ENCODE assay signal across 32 mouse cellular contexts in the genomic region with DNA sequence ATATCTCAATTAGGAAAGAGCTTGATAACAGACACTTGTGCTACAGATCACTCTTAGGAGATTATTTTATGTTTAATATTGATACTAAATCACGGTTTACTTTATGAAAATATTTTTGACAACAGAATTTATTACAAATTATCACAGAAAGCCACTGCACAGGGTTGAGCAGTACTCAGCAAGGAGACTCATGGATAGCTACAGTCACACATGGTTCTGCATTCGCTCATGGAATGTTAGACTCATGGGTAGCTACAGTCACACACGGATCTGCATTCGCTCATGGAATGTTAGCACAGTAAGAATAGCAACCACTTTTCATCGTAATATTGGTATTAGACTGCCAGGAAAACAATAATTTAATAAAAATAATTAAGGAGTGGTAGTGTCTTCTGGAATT.
"Had no signal": no experiment of that assay in that cellular context is flagged by ENCODE, and none has a peak within 500 bp of the region (broad histone marks: within the 10 kb centered on the region; RNA-seq: fewer than 3 reads in every experiment).

No protein-coding gene starts in this region.

- H3K4me1 ChIP-seq: limb, embryonic 12.5 days; limb, embryonic 13.5 days; limb, embryonic 15.5 days; liver, embryonic 12.5 days; liver, embryonic 13.5 days; liver, embryonic 15.5 days; lung, embryonic 15.5 days; megakaryocyte, embryonic 14.5 days; midbrain, embryonic 10.5 days had no signal

- DNase-seq: left cerebral cortex, postnatal 4 days; liver; liver, embryonic 13.5 days; liver, postnatal 0 days; lung, adult 18-20 months; lung, adult 2 months; lung, embryonic 14.5 days; lung, postnatal 10 days; lung, postnatal 14 days; lung, postnatal 36 days; lung, postnatal 4 days; midbrain, embryonic 14.5 days had no signal

- H3K9me3 ChIP-seq: limb, embryonic 10.5 days; limb, embryonic 12.5 days; limb, embryonic 13.5 days; limb, embryonic 15.5 days; liver, embryonic 12.5 days; liver, embryonic 13.5 days; liver, embryonic 15.5 days; lung, embryonic 15.5 days; megakaryocyte, embryonic 14.5 days; midbrain, embryonic 10.5 days; midbrain, embryonic 12.5 days; midbrain, embryonic 13.5 days; midbrain, embryonic 15.5 days had no signal

- ATAC-seq: liver, embryonic 12.5 days; liver, postnatal 0 days; lung, postnatal 0 days; midbrain, embryonic 13.5 days; midbrain, embryonic 15.5 days; midbrain, embryonic 16.5 days had no signal

- H3K36me3 ChIP-seq: limb, embryonic 10.5 days; limb, embryonic 12.5 days; limb, embryonic 13.5 days; limb, embryonic 15.5 days; liver, embryonic 12.5 days; liver, embryonic 13.5 days; liver, embryonic 15.5 days; lung, embryonic 15.5 days; midbrain, embryonic 10.5 days; midbrain, embryonic 12.5 days; midbrain, embryonic 13.5 days; midbrain, embryonic 15.5 days had no signal

- H3K9ac ChIP-seq: limb, embryonic 12.5 days; limb, embryonic 13.5 days; limb, embryonic 15.5 days; liver, embryonic 12.5 days; liver, embryonic 13.5 days; liver, embryonic 14.5 days; liver, embryonic 15.5 days; liver, postnatal 0 days; lung, embryonic 14.5 days; lung, embryonic 15.5 days; midbrain, embryonic 12.5 days; midbrain, embryonic 13.5 days; midbrain, embryonic 15.5 days had no signal

- H3K27me3 ChIP-seq: limb, embryonic 12.5 days; limb, embryonic 13.5 days; limb, embryonic 15.5 days; liver, embryonic 12.5 days; liver, embryonic 13.5 days; liver, embryonic 15.5 days; lung, embryonic 15.5 days; megakaryocyte, embryonic 14.5 days; midbrain, embryonic 12.5 days; midbrain, embryonic 13.5 days; midbrain, embryonic 15.5 days had no signal

- H3K4me3 ChIP-seq: left cerebral cortex, adult 2 months; limb, embryonic 10.5 days; limb, embryonic 12.5 days; limb, embryonic 13.5 days; limb, embryonic 15.5 days; liver, embryonic 12.5 days; liver, embryonic 13.5 days; liver, embryonic 15.5 days; lung, embryonic 15.5 days; megakaryocyte, embryonic 14.5 days; midbrain, embryonic 10.5 days; midbrain, embryonic 12.5 days; midbrain, embryonic 13.5 days; midbrain, embryonic 15.5 days; myocyte had no signal

- H3K4me2 ChIP-seq: limb, embryonic 12.5 days; limb, embryonic 13.5 days; limb, embryonic 15.5 days; liver, embryonic 11.5 days; liver, embryonic 12.5 days; liver, embryonic 13.5 days; liver, embryonic 15.5 days; lung, embryonic 14.5 days; lung, embryonic 15.5 days; midbrain, embryonic 11.5 days; midbrain, embryonic 12.5 days; midbrain, embryonic 13.5 days; midbrain, embryonic 15.5 days had no signal

- H3K27ac ChIP-seq: left cerebral cortex, adult 2 months; limb, embryonic 10.5 days; limb, embryonic 12.5 days; limb, embryonic 13.5 days; limb, embryonic 15.5 days; liver, embryonic 12.5 days; liver, embryonic 13.5 days; liver, embryonic 14.5 days; liver, embryonic 15.5 days; lung, embryonic 15.5 days; macrophage; midbrain, embryonic 10.5 days; midbrain, embryonic 12.5 days; midbrain, embryonic 13.5 days had no signal
